In the genomic region with DNA sequence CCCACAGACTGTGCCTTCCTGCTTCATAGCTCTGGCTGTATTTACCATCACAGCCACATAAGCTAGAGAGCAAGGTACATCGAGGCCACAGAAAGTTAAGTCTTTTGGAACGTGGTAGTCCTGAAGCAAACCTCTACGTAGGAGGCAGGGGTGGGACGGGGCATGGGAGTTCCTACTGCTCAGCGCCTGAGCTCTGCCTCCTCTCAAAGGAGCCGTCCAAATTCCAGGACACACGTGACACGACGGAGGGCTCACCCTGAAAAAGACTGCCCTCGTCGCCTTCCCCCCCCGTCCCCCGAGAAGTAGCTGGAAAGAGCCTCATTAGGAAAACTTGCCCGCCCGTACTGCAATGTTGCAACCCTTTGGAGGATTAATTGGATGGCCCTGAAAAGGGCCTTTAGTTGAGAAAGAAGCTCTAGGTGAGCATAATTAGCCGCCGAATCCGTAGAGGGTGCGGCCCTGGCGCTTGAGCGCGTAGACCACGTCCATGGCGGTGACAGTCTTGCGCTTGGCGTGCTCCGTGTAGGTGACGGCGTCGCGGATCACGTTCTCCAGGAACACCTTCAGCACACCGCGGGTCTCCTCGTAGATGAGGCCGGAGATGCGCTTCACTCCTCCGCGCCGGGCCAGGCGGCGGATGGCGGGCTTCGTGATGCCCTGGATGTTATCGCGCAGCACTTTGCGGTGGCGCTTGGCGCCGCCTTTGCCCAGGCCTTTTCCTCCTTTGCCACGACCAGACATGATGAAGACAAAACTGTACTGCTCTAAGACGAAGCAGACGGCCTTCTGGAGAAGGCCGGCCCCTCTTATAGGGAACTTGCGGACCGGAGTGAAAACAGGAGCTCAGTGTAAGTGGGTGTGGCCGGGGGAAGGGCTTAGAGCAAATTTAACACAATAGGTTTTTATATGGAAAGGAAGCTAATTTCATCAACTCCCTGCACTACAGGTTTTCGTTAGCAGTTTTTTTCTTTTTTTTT, we compare ENCODE assay signal across 8 mouse cellular contexts. TPM values are rescaled to one million over a fixed set of nuclear protein-coding genes. Genes with fewer than 3 reads are reported as not detected.
A peak's percentile ranks its signal among the peaks of the same experiment; 100 is the strongest.
DNase-seq lines count a peak whose midpoint lies in the region; ATAC-seq and TF ChIP-seq lines count a peak whose summit lies in the region.
"Not testable (repeated sequence)": the region's sequence is repeated elsewhere in the genome, so short reads cannot be mapped to it uniquely, and the experiment has no call there.

A gene (minus strand): TSS at position 779 of the 977 bp plus-strand sequence.

- POLR2A ChIA-PET in Patski (lab: Charles Lee) = not testable (repeated sequence)

- in situ Hi-C loops in Patski (cut with MboI; ENCODE audit: low pct_unique_long_range_greater_than_20kb) = not testable (repeated sequence)

- peak within 1 kb of the TSS; percentile 31; the same call in 1 of the 2 replicates for H3K4me3 ChIP-seq in cortical plate, adult 2 months (ENCODE audit: insufficient read depth, low read length)
- H3K4me3 ChIP-seq in hindbrain, embryonic 13.5 days = peak within 1 kb of the TSS; percentile 27
- H3K4me3 ChIP-seq in liver, embryonic 16.5 days (ENCODE audit: low read depth, low read length) = peak within 1 kb of the TSS; percentile 28

- not testable (repeated sequence) for H3K27ac ChIP-seq in cortical plate, adult 2 months (ENCODE audit: insufficient read depth, low read length); hindbrain, embryonic 13.5 days
- peak within 1 kb of the TSS; percentile 66; the same call in 1 of the 2 replicates for H3K27ac ChIP-seq in liver, embryonic 16.5 days (ENCODE audit: low read length)

- peak within 1 kb of the TSS; percentile 47 for H3K4me2 ChIP-seq in hindbrain, embryonic 13.5 days
- H3K4me2 ChIP-seq in liver, embryonic 16.5 days (ENCODE audit: low read depth, low read length) = peak within 1 kb of the TSS; percentile 36; the same call in 1 of the 2 replicates

- not testable (repeated sequence) for DNase-seq in Patski (ENCODE audit: low read depth, low spot score); gastrocnemius, postnatal 14 days
- DNase-seq in layer of hippocampus, adult 9-11 months = peak; percentile 52
- DNase-seq in natural killer cell, adult 2 months (ENCODE audit: low spot score in 2 of 2) = peak; percentile 18 to 40
- DNase-seq in thymus, adult 18-20 months = peak; percentile 30 to 57

- under 1% methylated on average over 25 of the region's 58 CpGs for WGBS in hindbrain, embryonic 13.5 days
- 0% methylated on average over 22 of the region's 58 CpGs for WGBS in liver, embryonic 16.5 days (ENCODE audit: insufficient replicate concordance)

- CTCF ChIA-PET in Patski (lab: Charles Lee) = not testable (repeated sequence)

- peak; percentile 62 for TF ChIP-seq POLR2A in cortical plate, adult 2 months (IDR thresholded peaks at IDR 0.05; ENCODE audit: extremely low read depth, insufficient read depth, low read length)

- H3K9ac ChIP-seq in hindbrain, embryonic 13.5 days = not testable (repeated sequence)
- H3K9ac ChIP-seq in liver, embryonic 16.5 days (ENCODE audit: low read depth, low read length) = peak within 1 kb of the TSS; percentile 37; the same call in 1 of the 2 replicates

- ATAC-seq in Patski = peak; percentile 44
- ATAC-seq in hindbrain, embryonic 13.5 days (ENCODE audit: low FRiP score) = peak; percentile 85
- peak; percentile 72 for ATAC-seq in liver, embryonic 16.5 days (ENCODE audit: low read depth)

- not testable (repeated sequence) for TF ChIP-seq CTCF in Patski (IDR thresholded peaks at IDR 0.05); cortical plate, adult 2 months (IDR thresholded peaks at IDR 0.05; ENCODE audit: extremely low read depth, insufficient read depth, low read length)

- not testable (repeated sequence) for H3K4me1 ChIP-seq in cortical plate, adult 2 months (ENCODE audit: control insufficient read depth, insufficient read depth, low read length); hindbrain, embryonic 13.5 days (replicated peaks); liver, embryonic 16.5 days (ENCODE audit: control insufficient read depth, low read depth, low read length)

- H3K9me3 ChIP-seq in hindbrain, embryonic 13.5 days; liver, embryonic 16.5 days (replicated peaks; ENCODE audit: control insufficient read depth, low read length): not testable (repeated sequence)

- H3K27me3 ChIP-seq in Patski; hindbrain, embryonic 13.5 days; liver, embryonic 16.5 days (ENCODE audit: control insufficient read depth, insufficient read depth, low read depth, low read length): not testable (repeated sequence)

- H3K36me3 ChIP-seq in hindbrain, embryonic 13.5 days; liver, embryonic 16.5 days (ENCODE audit: control insufficient read depth, insufficient read depth): not testable (repeated sequence)

- intact Hi-C loops in gastrocnemius, postnatal 14 days (cut with DNase I; ENCODE audit: low total_unique reads) = not testable (repeated sequence)

RNA-seq across cellular contexts. Expression of the gene that starts here (rescaled TPM):
- polyA plus RNA-seq in Patski (2021) = not detected
- polyA plus RNA-seq in cortical plate, adult 2 months (2012; rRNA removed) = 11.0 and 23.0 TPM in 2 replicates
- 10 to 100 TPM; 26.8 to 27.2 TPM for total RNA-seq in gastrocnemius, postnatal 14 days (2021)
- 6.7 and 8.6 TPM in 2 replicates for polyA plus RNA-seq in hindbrain, embryonic 13.5 days (2015; fragmentation: Nextera tagmentation; extraction: Ambion mirVana)
- polyA plus RNA-seq in liver, embryonic 16.5 days (2015; fragmentation: Nextera tagmentation; extraction: Ambion mirVana) = 25.5 and 40.3 TPM in 2 replicates

Comparison
In these comparisons a context has a peak if more than half of its experiments do, and no peak if none do; other contexts are left out.
1. Peak in ATAC-seq in Patski; RNA of the gene not detected or under 1 TPM.